Mouse (Mus musculus) intestine, embryonic 16.5 days (tissue): ENCODE data around the gene Ppp1r3c. TPM values are rescaled to one million over a fixed set of nuclear protein-coding genes. Genes with fewer than 3 reads are reported as not detected.
"Not testable (repeated sequence)": the region's sequence is repeated elsewhere in the genome, so short reads cannot be mapped to it uniquely, and the experiment has no call there.

Experiments used
- ATAC-seq: fragments of 200-750 bp; cut with Nextera tagmentation; 2 replicates; pipeline ENCODE4 v1.8.0; 2017; ENCODE audit warnings: moderate TSS enrichment, moderate library complexity
- H3K27ac ChIP-seq: fragments of 300-500 bp; sonication (generic); 2 replicates; pipeline ENCODE4 v1.5.1; 2014; ENCODE audit warnings: mild to moderate bottlenecking, low read length
- H3K27me3 ChIP-seq: fragments of 300-500 bp; sonication (generic); replicated peaks from 2 replicates; pipeline ENCODE4 v1.6.1; 2014; ENCODE audit warnings: low read length, control low read depth, mixed read lengths; ENCODE audit not compliant: control insufficient read depth, insufficient read depth
- H3K36me3 ChIP-seq: fragments of 300-500 bp; sonication (generic); 2 replicates; pipeline ENCODE4 v1.6.1; 2014; ENCODE audit warnings: low read length, control low read depth; ENCODE audit not compliant: control insufficient read depth, insufficient read depth
- H3K4me1 ChIP-seq: fragments of 300-500 bp; sonication (generic); 2 replicates; pipeline ENCODE4 v1.6.1; 2014; ENCODE audit warnings: low read length, control low read depth, mixed read lengths; ENCODE audit not compliant: control insufficient read depth, insufficient read depth
- H3K4me2 ChIP-seq: fragments of 300-500 bp; sonication (generic); 2 replicates; pipeline ENCODE4 v1.6.1; 2014; ENCODE audit warnings: low read depth, low read length, control low read depth
- H3K4me3 ChIP-seq: fragments of 300-500 bp; sonication (generic); 2 replicates; pipeline ENCODE4 v1.5.1; 2014; ENCODE audit warnings: mild to moderate bottlenecking, low read length
- H3K9ac ChIP-seq: fragments of 300-500 bp; sonication (generic); 2 replicates; pipeline ENCODE4 v1.6.1; 2014; ENCODE audit warnings: low read depth, low read length
- H3K9me3 ChIP-seq: fragments of 300-500 bp; sonication (generic); 2 replicates; pipeline ENCODE4 v1.6.1; 2016; ENCODE audit warnings: low read length, control low read depth; ENCODE audit not compliant: control insufficient read depth
- WGBS: fragments of 180-500 bp; shearing (Covaris S2); extraction: QIAGEN DNeasy Blood & Tissue Kit; methylation state at CpG from one replicate; pipeline ENCODE4 v1.1.7; 2014; 5-methylcytosine and 5-hydroxymethylcytosine counted together
- polyA plus RNA-seq: library from polyadenylated mRNA; unstranded; fragments of >200 nt; fragmentation: Nextera tagmentation; extraction: Ambion mirVana; gene quantifications from 2 replicates; pipeline ENCODE4 v1.2.1, GENCODE M21; 2015

The Ppp1r3c gene
- polyA plus RNA-seq, 1 experiment from 2014 or later = 10.3 TPM

DNA sequence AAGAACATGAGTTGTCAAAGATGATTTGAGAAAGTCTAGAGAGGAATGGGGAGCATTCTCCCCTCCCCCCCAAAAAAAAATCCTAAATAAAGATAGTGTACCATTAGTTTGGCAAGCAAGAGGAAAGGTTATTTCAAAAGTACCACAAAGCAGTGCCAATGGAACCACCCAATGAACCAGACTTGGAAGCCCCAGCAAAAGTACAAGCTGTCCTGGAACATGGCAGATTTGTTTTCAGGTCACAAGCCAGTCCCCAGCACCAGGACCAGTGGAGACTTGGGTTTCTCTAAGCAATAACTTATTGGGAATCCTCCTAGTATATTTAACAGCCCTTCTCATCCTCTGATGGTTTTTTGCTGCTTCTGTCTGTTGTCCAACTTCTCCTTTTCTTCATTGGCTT is 12.5 kb upstream of the Ppp1r3c start:
- no peak overlapping the region for H3K9ac ChIP-seq
- no peak overlapping the region for H3K27ac ChIP-seq
- no peaks in the 10 kb centered on the region for H3K4me1 ChIP-seq
- no peak for ATAC-seq
- H3K36me3 ChIP-seq = no peaks in the 10 kb centered on the region
- no peaks in the 10 kb centered on the region for H3K9me3 ChIP-seq
- no peak overlapping the region for H3K4me2 ChIP-seq
- H3K4me3 ChIP-seq = no peak overlapping the region
- no peaks in the 10 kb centered on the region for H3K27me3 ChIP-seq

DNA sequence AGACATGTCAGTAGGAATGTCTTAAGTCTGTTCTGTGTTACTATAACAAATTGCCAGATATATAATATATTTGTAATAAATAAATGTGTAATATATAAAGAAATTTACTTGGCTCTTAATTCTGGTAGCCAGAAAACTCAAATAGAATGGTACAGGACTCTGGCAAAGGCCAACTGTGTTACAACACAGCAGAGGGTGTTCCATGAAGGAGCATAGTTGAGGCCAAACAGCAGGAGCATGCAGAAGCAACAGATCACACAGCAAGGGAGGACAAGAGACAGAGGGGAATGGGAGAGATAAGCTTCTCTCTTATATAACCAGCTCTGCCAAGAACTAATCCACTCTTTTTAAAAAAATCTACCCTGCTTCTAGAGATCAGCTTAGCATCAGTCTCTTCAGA is 5.9 kb upstream of the Ppp1r3c start:
- no peak overlapping the region for H3K4me2 ChIP-seq
- no peak overlapping the region for H3K27ac ChIP-seq
- H3K9ac ChIP-seq = no peak overlapping the region
- no peak overlapping the region for H3K4me3 ChIP-seq
- H3K9me3 ChIP-seq = no peaks in the 10 kb centered on the region
- 0 out of 2 replicates have a peak, but pooled peaks cover 2% of the 10 kb centered on the region for H3K4me1 ChIP-seq
- ATAC-seq = no peak
- H3K36me3 ChIP-seq = no peaks in the 10 kb centered on the region
- H3K27me3 ChIP-seq = no peaks in the 10 kb centered on the region

DNA sequence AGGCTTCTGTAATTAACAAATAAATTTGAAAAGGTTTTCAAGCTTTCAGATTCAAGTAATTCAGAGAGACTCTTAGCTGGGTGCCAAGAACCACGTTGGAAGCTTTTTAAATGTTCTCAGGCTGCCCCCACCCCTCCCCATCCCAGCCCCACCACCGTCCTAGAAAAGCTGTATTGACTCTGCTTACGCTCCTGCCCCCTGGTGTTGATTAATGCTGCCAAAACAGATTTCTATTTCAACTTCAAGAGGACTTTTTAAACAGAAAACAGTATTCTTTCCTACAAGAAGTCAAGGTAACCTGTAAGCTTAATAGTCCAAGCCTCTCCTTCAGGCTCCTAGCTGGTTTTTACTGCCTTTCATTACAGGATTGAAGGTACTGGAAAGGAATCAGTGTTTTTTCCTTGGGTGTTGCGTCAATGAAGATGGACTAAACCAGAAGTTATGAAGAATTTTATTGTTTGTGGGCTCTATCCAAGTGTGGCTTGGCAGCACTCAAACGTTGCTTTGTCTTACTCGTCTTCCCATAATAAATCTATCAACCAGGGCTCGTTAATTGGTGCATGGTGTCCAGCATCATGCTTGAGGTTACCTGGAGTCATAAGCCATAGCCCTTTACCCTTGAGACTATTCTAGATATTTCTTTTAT is 3.2 kb upstream of the Ppp1r3c start:
- 48% methylated on average over 7 of the region's 7 CpGs for whole genome bisulfite sequencing
- Histone ChIP-seq H3K9me3 (no peaks in the 10 kb centered on the region), H3K4me1 (0 out of 2 replicates have a peak, but pooled peaks cover 2% of the 10 kb centered on the region), H3K36me3 (no peaks in the 10 kb centered on the region), H3K27ac (no peak overlapping the region), H3K9ac (no peak overlapping the region), H3K4me3 (no peak overlapping the region), H3K27me3 (no peaks in the 10 kb centered on the region), H3K4me2 (no peak overlapping the region)
- no peak for ATAC-seq

GRCm38 (mm10) chr19:36738009-36738408 is 1.6 kb upstream of the Ppp1r3c start:
- Histone ChIP-seq H3K27me3 (no peaks in the 10 kb centered on the region), H3K9me3 (no peaks in the 10 kb centered on the region), H3K4me3 (no peak overlapping the region), H3K27ac (no peak overlapping the region), H3K36me3 (peaks cover 9% of the 10 kb centered on the region; the same call in 1 of the 2 replicates), H3K9ac (no peak overlapping the region), H3K4me1 (0 out of 2 replicates have a peak, but pooled peaks cover 2% of the 10 kb centered on the region), H3K4me2 (no peak overlapping the region)
- ATAC-seq = no peak
- WGBS = 81% methylated on average over 5 of the region's 5 CpGs

GRCm38 (mm10) chr19:36737087-36737486 is 634 bp upstream of the Ppp1r3c start:
- H3K4me2 ChIP-seq = peak overlapping the region; percentile 83
- H3K4me1 ChIP-seq = 0 out of 2 replicates have a peak, but pooled peaks cover 2% of the 10 kb centered on the region
- H3K9me3 ChIP-seq = no peaks in the 10 kb centered on the region
- H3K36me3 ChIP-seq = peaks cover 17% of the 10 kb centered on the region
- 33% methylated on average over 6 of the region's 6 CpGs for WGBS
- H3K27ac ChIP-seq = peak overlapping the region; percentile 92
- H3K4me3 ChIP-seq = peak overlapping the region; percentile 58
- no peaks in the 10 kb centered on the region for H3K27me3 ChIP-seq
- ATAC-seq = peak; percentile 72
- peak overlapping the region; percentile 71 for H3K9ac ChIP-seq

GRCm38 (mm10) chr19:36734308-36735038 is 2.0 kb downstream of the Ppp1r3c start:
- no peaks in the 10 kb centered on the region for H3K9me3 ChIP-seq
- H3K4me3 ChIP-seq = no peak overlapping the region
- no peak overlapping the region for H3K27ac ChIP-seq
- ATAC-seq = no peak
- no peak overlapping the region; the same call in 1 of the 2 replicates for H3K4me2 ChIP-seq
- 72% methylated on average over 10 of the region's 10 CpGs for WGBS
- no peaks in the 10 kb centered on the region for H3K27me3 ChIP-seq
- H3K4me1 ChIP-seq = 0 out of 2 replicates have a peak, but pooled peaks cover 2% of the 10 kb centered on the region
- peaks cover 20% of the 10 kb centered on the region for H3K36me3 ChIP-seq
- no peak overlapping the region for H3K9ac ChIP-seq

DNA sequence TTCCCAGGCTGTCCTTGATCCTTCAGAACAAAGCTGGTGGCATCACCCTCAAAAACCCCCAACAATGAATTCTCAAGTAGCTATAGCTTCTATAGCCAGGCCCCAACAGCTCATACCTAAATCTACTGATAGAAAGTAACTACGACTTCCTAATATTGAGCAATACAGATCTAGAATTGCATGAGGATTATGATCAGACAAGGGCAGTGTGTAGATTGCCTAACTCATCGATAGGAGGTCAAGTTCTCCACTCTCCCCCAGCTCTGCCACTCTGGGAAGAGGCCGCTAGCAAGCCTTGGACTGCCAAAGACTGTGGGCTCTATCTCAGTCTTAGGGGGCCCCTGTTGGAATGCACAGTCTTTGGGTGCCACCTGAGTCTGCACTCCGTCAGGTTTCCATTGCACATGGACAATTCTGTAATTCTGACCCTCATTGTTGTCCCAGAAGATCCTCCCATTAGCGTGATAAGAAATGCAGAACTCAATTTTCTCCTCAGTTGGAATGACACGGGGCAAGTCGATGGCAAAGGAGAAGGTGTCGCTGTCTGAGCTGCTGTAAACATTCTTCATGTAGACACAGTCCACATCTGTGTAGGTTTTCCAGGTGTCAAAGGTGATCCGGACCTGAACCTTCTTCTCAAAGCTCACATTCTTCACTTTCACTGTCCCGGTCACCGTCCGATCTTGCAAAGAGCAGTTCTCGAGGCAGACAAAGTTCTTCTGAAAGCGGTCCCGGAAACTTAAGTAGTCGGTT is 3.1 kb downstream of the Ppp1r3c start:
- no peak for ATAC-seq
- 94% methylated on average over 16 of the region's 16 CpGs for WGBS
- no peak overlapping the region for H3K9ac ChIP-seq
- peaks cover 20% of the 10 kb centered on the region for H3K36me3 ChIP-seq
- no peak overlapping the region for H3K4me3 ChIP-seq
- no peak overlapping the region for H3K4me2 ChIP-seq
- H3K4me1 ChIP-seq = 0 out of 2 replicates have a peak, but pooled peaks cover 2% of the 10 kb centered on the region
- no peak overlapping the region for H3K27ac ChIP-seq
- H3K27me3 ChIP-seq = no peaks in the 10 kb centered on the region
- no peaks in the 10 kb centered on the region for H3K9me3 ChIP-seq

DNA sequence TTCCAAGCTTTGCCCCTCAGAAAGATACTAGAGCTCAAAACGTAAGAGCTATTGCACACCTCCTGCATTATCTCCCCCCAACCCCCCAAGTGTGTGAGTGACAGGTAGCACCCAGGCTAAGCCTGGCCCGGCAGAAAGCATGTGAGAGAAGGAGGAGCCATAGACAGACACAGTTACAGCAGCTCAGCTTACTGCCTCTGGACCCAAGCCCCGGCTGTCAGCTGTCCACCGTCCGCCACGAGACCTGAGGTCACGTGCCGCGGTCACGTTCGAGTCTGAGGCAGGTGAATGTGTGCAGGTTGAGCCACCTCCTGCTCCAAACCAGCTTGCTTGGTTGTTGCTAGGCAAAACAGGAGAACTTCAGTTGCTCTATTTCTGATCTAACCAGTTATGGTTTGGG is 5.1 kb downstream of the Ppp1r3c start:
- H3K4me1 ChIP-seq = no peaks in the 10 kb centered on the region
- no peak overlapping the region for H3K27ac ChIP-seq
- no peak overlapping the region for H3K4me2 ChIP-seq
- WGBS = 86% methylated on average over 11 of the region's 11 CpGs
- H3K9ac ChIP-seq = no peak overlapping the region
- no peak for ATAC-seq
- H3K27me3 ChIP-seq = no peaks in the 10 kb centered on the region
- no peak overlapping the region for H3K4me3 ChIP-seq
- no peaks in the 10 kb centered on the region for H3K9me3 ChIP-seq
- H3K36me3 ChIP-seq = peaks cover 20% of the 10 kb centered on the region

DNA sequence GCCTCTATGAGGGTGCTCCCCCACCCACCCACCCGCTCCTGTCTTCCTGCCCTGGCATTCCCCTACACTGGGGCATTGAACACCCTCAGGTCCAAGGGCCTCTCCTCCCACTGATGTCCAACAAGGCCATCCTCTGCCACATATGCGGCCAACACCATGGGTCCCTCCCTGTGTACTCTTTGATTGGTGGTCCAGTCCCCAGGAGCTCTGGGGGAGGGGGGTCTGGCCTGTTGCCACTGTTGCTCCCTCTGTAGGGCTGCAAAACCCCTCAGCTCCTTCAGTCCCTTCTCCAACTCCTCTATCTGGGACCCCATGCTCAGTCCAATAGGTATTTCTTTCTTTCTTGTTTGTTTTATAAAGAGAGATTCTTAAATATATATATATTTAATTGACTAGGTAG is 6.0 kb downstream of the Ppp1r3c start:
- peaks cover 20% of the 10 kb centered on the region for H3K36me3 ChIP-seq
- 79% methylated on average over 2 of the region's 2 CpGs for WGBS
- H3K27me3 ChIP-seq, H3K4me1 ChIP-seq, H3K9me3 ChIP-seq, H3K27ac ChIP-seq, ATAC-seq, H3K9ac ChIP-seq, H3K4me3 ChIP-seq, H3K4me2 ChIP-seq: not testable (repeated sequence)
